17 mouse cellular contexts compared by ENCODE assay signal in genomic region chr13:102507226-102507625, GRCm38 (mm10).
DNase-seq lines count a peak whose midpoint lies in the region; ATAC-seq and TF ChIP-seq lines count a peak whose summit lies in the region.
"Had no signal": no experiment of that assay in that cellular context is flagged by ENCODE, and none has a peak within 500 bp of the region (broad histone marks: within the 10 kb centered on the region; RNA-seq: fewer than 3 reads in every experiment).

No protein-coding gene starts in this region.

- H3K36me3 ChIP-seq in forebrain, postnatal 0 days (ENCODE audit: insufficient read depth): no peaks in the 10 kb centered on the region
- no peaks in the 10 kb centered on the region for H3K36me3 ChIP-seq in forebrain, embryonic 14.5 days (ENCODE audit: control insufficient read depth, insufficient read depth, low read length)
- H3K36me3 ChIP-seq: embryonic facial prominence, embryonic 10.5 days; limb, embryonic 15.5 days; lung, embryonic 15.5 days; midbrain, embryonic 12.5 days had no signal

- no peak for ATAC-seq in forebrain, postnatal 0 days
- no peak for ATAC-seq in forebrain, embryonic 14.5 days
- peak; percentile 25 for ATAC-seq in megakaryocyte, adult 5-6 weeks (ENCODE audit: poor library complexity, severe bottlenecking)

- H3K9ac ChIP-seq in forebrain, postnatal 0 days: no peak overlapping the region
- no peak overlapping the region for H3K9ac ChIP-seq in forebrain, embryonic 14.5 days (ENCODE audit: low read length)
- H3K9ac ChIP-seq: limb, embryonic 15.5 days; lung, embryonic 15.5 days; midbrain, embryonic 12.5 days had no signal

- H3K9me3 ChIP-seq in forebrain, postnatal 0 days (ENCODE audit: low read length): no peaks in the 10 kb centered on the region
- H3K9me3 ChIP-seq in forebrain, embryonic 14.5 days (replicated peaks; ENCODE audit: control insufficient read depth, low read length): no peaks in the 10 kb centered on the region
- H3K9me3 ChIP-seq: embryonic facial prominence, embryonic 10.5 days; limb, embryonic 15.5 days; lung, embryonic 15.5 days; midbrain, embryonic 12.5 days had no signal

- no peak overlapping the region for H3K27ac ChIP-seq in forebrain, postnatal 0 days (ENCODE audit: low read depth, low read length)
- no peak overlapping the region for H3K27ac ChIP-seq in forebrain, embryonic 14.5 days (ENCODE audit: low read depth, low read length)
- H3K27ac ChIP-seq in layer of hippocampus, adult 2 months: no peak overlapping the region
- H3K27ac ChIP-seq: embryonic facial prominence, embryonic 10.5 days; limb, embryonic 15.5 days; lung, embryonic 15.5 days; midbrain, embryonic 12.5 days had no signal

- no peak overlapping the region for H3K4me2 ChIP-seq in forebrain, postnatal 0 days (ENCODE audit: low read depth)
- no peak overlapping the region for H3K4me2 ChIP-seq in forebrain, embryonic 14.5 days (ENCODE audit: low read length)
- H3K4me2 ChIP-seq: limb, embryonic 15.5 days; lung, embryonic 15.5 days; midbrain, embryonic 12.5 days had no signal

- no peaks in the 10 kb centered on the region for H3K4me1 ChIP-seq in forebrain, postnatal 0 days (ENCODE audit: insufficient read depth)
- H3K4me1 ChIP-seq in forebrain, embryonic 14.5 days (ENCODE audit: control insufficient read depth, insufficient read depth, low read length): 0 out of 2 replicates have a peak, but pooled peaks cover 3% of the 10 kb centered on the region
- H3K4me1 ChIP-seq: lung, embryonic 15.5 days had no signal

- no peaks in the 10 kb centered on the region for H3K27me3 ChIP-seq in forebrain, postnatal 0 days (ENCODE audit: insufficient read depth, low read length)
- no peaks in the 10 kb centered on the region for H3K27me3 ChIP-seq in forebrain, embryonic 14.5 days (replicated peaks; ENCODE audit: control insufficient read depth, insufficient read depth, low read length)
- H3K27me3 ChIP-seq: limb, embryonic 15.5 days; lung, embryonic 15.5 days had no signal

- DNase-seq in forebrain, postnatal 0 days: no peak
- DNase-seq in forebrain, embryonic 14.5 days (ENCODE audit: low spot score): no peak
- no peak for DNase-seq in layer of hippocampus, adult 2 months (ENCODE audit: low spot score in 2 of 2)
- no peak for DNase-seq in layer of hippocampus, postnatal 14 days (ENCODE audit: low spot score in 2 of 2)
- peak; percentile 12 to 32 for DNase-seq in right cerebral cortex, adult 2 months (ENCODE audit: low spot score in 2 of 2)
- no peak for DNase-seq in right cerebral cortex, postnatal 25 days
- no peak for DNase-seq in urinary bladder, postnatal 10 days (ENCODE audit: low spot score)
- DNase-seq: B cell, adult 2 months; cerebellum, adult 9-10 months; heart, adult 18-20 months; heart, postnatal 36 days; kidney, postnatal 14 days had no signal

- TF ChIP-seq CTCF in forebrain, postnatal 0 days (IDR thresholded peaks at IDR 0.05; ENCODE audit: low read depth): peak; percentile 43
- TF ChIP-seq CTCF in layer of hippocampus, adult 2 months (conservative IDR thresholded peaks at IDR 0.05): peak; percentile 71

- 95% methylated on average over 1 of the region's 1 CpGs for WGBS in forebrain, postnatal 0 days
- WGBS in forebrain, embryonic 14.5 days: 84% methylated on average over 1 of the region's 1 CpGs

- H3K4me3 ChIP-seq in forebrain, postnatal 0 days (ENCODE audit: low read depth, low read length): no peak overlapping the region
- no peak overlapping the region for H3K4me3 ChIP-seq in forebrain, embryonic 14.5 days (ENCODE audit: low read depth, low read length)
- H3K4me3 ChIP-seq in layer of hippocampus, adult 2 months: no peak overlapping the region
- H3K4me3 ChIP-seq: embryonic facial prominence, embryonic 10.5 days; limb, embryonic 15.5 days; lung, embryonic 15.5 days; midbrain, embryonic 12.5 days had no signal

Comparison
In these comparisons a context has a peak if more than half of its experiments do, and no peak if none do; other contexts are left out.
1. DNase-seq: peak in right cerebral cortex, adult 2 months (2 of 2); none in forebrain, postnatal 0 days (single experiment), forebrain, embryonic 14.5 days (single experiment), layer of hippocampus, adult 2 months (0 of 2), layer of hippocampus, postnatal 14 days (0 of 2), right cerebral cortex, postnatal 25 days (single experiment) and urinary bladder, postnatal 10 days (single experiment).